Mouse (Mus musculus): ENCODE measurements around the gene Prl7a2.

The Prl7a2 gene

GRCm38 (mm10) chr13:27667936-27668335, at the start of gene Prl7a2:
Gene Prl7a2, minus strand, starts transcription at chr13:27668036.
- DNase-seq, result no peak

- no peak for DNase-seq
Observed at GRCm38 (mm10) chr13:27716636-27717035, 48.8 kb upstream of the Prl7a2 start, which contains the start of gene Prl7d1. Gene Prl7d1, minus strand, starts transcription at chr13:27716736.

- no peak for DNase-seq
Observed at GRCm38 (mm10) chr13:27706521-27706920, 38.7 kb upstream of the Prl7a2 start.

- DNase-seq, result no peak
Observed at GRCm38 (mm10) chr13:27660747-27661146, 7.1 kb downstream of the Prl7a2 start.

GRCm38 (mm10) chr13:27642393-27642792, 25.4 kb downstream of the Prl7a2 start, which contains the start of gene Prl7a1:
Gene Prl7a1, minus strand, starts transcription at chr13:27642493.
- no peak for DNase-seq

- DNase-seq, result no peak
Observed at GRCm38 (mm10) chr13:27610482-27610881, 57.4 kb downstream of the Prl7a2 start, which contains the start of gene Prl7b1. Gene Prl7b1, minus strand, starts transcription at chr13:27610582.

Data from kidney, postnatal 14 days (tissue).